Mouse (Mus musculus) stomach, postnatal 0 days (tissue): ENCODE measurements around the gene Ube2d1. TPM values are rescaled to one million over a fixed set of nuclear protein-coding genes. Genes with fewer than 3 reads are reported as not detected.
A peak's percentile ranks its signal among the peaks of the same experiment; 100 is the strongest.

Experiments used
- ATAC-seq: fragments of 200-750 bp; cut with Nextera tagmentation; 2 replicates; pipeline ENCODE4 v1.8.0; 2017; ENCODE audit not compliant: low FRiP score, low TSS enrichment
- DNase-seq: peaks from one replicate; pipeline ENCODE4 v3.0.0-alpha.2; 2016; ENCODE audit warnings: low spot score
- H3K27ac ChIP-seq: fragments of 300-500 bp; sonication (generic); replicated peaks from 2 replicates; pipeline ENCODE4 v1.5.1; 2014; ENCODE audit warnings: mild to moderate bottlenecking, control low read depth
- H3K27me3 ChIP-seq: fragments of 300-500 bp; sonication (generic); 2 replicates; pipeline ENCODE4 v1.6.1; 2014; ENCODE audit warnings: low read length; ENCODE audit not compliant: control insufficient read depth, insufficient read depth
- H3K36me3 ChIP-seq: fragments of 300-500 bp; sonication (generic); 2 replicates; pipeline ENCODE4 v1.6.1; 2014; ENCODE audit warnings: low read length, mixed read lengths; ENCODE audit not compliant: control insufficient read depth, insufficient read depth
- H3K4me1 ChIP-seq: fragments of 300-500 bp; sonication (generic); replicated peaks from 2 replicates; pipeline ENCODE4 v1.6.1; 2014; ENCODE audit warnings: antibody characterized with exemption; ENCODE audit not compliant: control insufficient read depth, insufficient read depth
- H3K4me2 ChIP-seq: fragments of 300-500 bp; sonication (generic); replicated peaks from 2 replicates; pipeline ENCODE4 v1.6.1; 2014; ENCODE audit warnings: low read depth, mild to moderate bottlenecking, control low read depth, moderate library complexity
- H3K4me3 ChIP-seq: fragments of 300-500 bp; sonication (generic); 2 replicates; pipeline ENCODE4 v1.5.1; 2014; ENCODE audit warnings: low read depth, low read length, control low read depth
- H3K9ac ChIP-seq: fragments of 300-500 bp; sonication (generic); 2 replicates; pipeline ENCODE4 v1.6.1; 2014; ENCODE audit warnings: mild to moderate bottlenecking, low read length, control low read depth, mixed read lengths
- H3K9me3 ChIP-seq: fragments of 300-500 bp; sonication (generic); 2 replicates; pipeline ENCODE4 v1.6.1; 2016; ENCODE audit warnings: low read length; ENCODE audit not compliant: control insufficient read depth
- CTCF ChIP-seq: IDR thresholded peaks from 2 replicates; pipeline ENCODE4 v1.5.1; 2016; ENCODE audit warnings: antibody characterized with exemption, low read depth, mild to moderate bottlenecking, moderate library complexity
- EP300 ChIP-seq: optimal IDR thresholded peaks from 2 replicates; pipeline ENCODE3; 2016; ENCODE audit warnings: antibody characterized with exemption
- WGBS: fragments of 180-500 bp; shearing (Covaris S2); extraction: QIAGEN DNeasy Blood & Tissue Kit; methylation state at CpG from one replicate; pipeline ENCODE4 v1.1.7; 2014; 5-methylcytosine and 5-hydroxymethylcytosine counted together
- polyA plus RNA-seq: library from polyadenylated mRNA; unstranded; fragments of >200 nt; fragmentation: Nextera tagmentation; extraction: Ambion mirVana; gene quantifications from 2 replicates; pipeline ENCODE4 v1.2.1, GENCODE M21; 2015

Gene Ube2d1
- polyA plus RNA-seq, 1 experiment from 2014 or later, result 25.6 TPM

- Histone ChIP-seq H3K4me3 (no peak overlapping the region), H3K27ac (no peak overlapping the region), H3K4me1 (no peaks in the 10 kb centered on the region), H3K27me3 (no peaks in the 10 kb centered on the region), H3K9me3 (no peaks in the 10 kb centered on the region), H3K36me3 (no peaks in the 10 kb centered on the region), H3K9ac (no peak overlapping the region), H3K4me2 (no peak overlapping the region)
- no peak for TF ChIP-seq EP300
- TF ChIP-seq CTCF, result no peak
- WGBS, result 52% methylated on average over 5 of the region's 5 CpGs
- ATAC-seq, result no peak
- DNase-seq, result no peak
Observed at GRCm38 (mm10) chr10:71251846-71252245, 33.2 kb downstream of the Ube2d1 start.

- Histone ChIP-seq H3K9me3 (no peaks in the 10 kb centered on the region), H3K27ac (no peak overlapping the region), H3K27me3 (no peaks in the 10 kb centered on the region), H3K36me3 (no peaks in the 10 kb centered on the region), H3K4me2 (no peak overlapping the region), H3K4me3 (no peak overlapping the region), H3K4me1 (no peaks in the 10 kb centered on the region), H3K9ac (no peak overlapping the region)
- TF ChIP-seq EP300 (no peak), CTCF (no peak)
- ATAC-seq (no peak), DNase-seq (no peak)
- 87% methylated on average over 5 of the region's 5 CpGs for WGBS
Observed at GRCm38 (mm10) chr10:71251256-71251655, 33.8 kb downstream of the Ube2d1 start.

GRCm38 (mm10) chr10:71250472-71250871, 34.6 kb downstream of the Ube2d1 start:
- WGBS, result 83% methylated on average over 17 of the region's 17 CpGs
- TF ChIP-seq CTCF (no peak), EP300 (no peak)
- Histone ChIP-seq H3K9me3 (no peaks in the 10 kb centered on the region), H3K27me3 (no peaks in the 10 kb centered on the region), H3K27ac (no peak overlapping the region), H3K4me2 (no peak overlapping the region), H3K36me3 (no peaks in the 10 kb centered on the region), H3K4me3 (no peak overlapping the region), H3K4me1 (no peaks in the 10 kb centered on the region), H3K9ac (no peak overlapping the region)
- DNase-seq (no peak), ATAC-seq (no peak)

- H3K4me1 ChIP-seq, result no peaks in the 10 kb centered on the region
- DNase-seq, result no peak
- 67% methylated on average over 10 of the region's 10 CpGs for WGBS
Observed at GRCm38 (mm10) chr10:71249086-71249880, 35.8 kb downstream of the Ube2d1 start.

GRCm38 (mm10) chr10:71246956-71247355, 38.1 kb downstream of the Ube2d1 start:
- no peak overlapping the region for H3K9ac ChIP-seq
- DNase-seq, result no peak

More at GRCm38 (mm10) chr10:71249086-71249880, 35.8 kb downstream of the Ube2d1 start:
- TF ChIP-seq CTCF (no peak), EP300 (no peak)
- no peak for ATAC-seq
- H3K4me2 ChIP-seq, result no peak overlapping the region
- H3K27ac ChIP-seq, result no peak overlapping the region
- no peak overlapping the region for H3K4me3 ChIP-seq
- H3K27me3 ChIP-seq, result no peaks in the 10 kb centered on the region
- H3K36me3 ChIP-seq, result no peaks in the 10 kb centered on the region
- no peak overlapping the region for H3K9ac ChIP-seq
- no peaks in the 10 kb centered on the region for H3K9me3 ChIP-seq

GRCm38 (mm10) chr10:71239479-71240120, 45.5 kb downstream of the Ube2d1 start:
- Histone ChIP-seq H3K4me2 (peak overlapping the region; percentile 34), H3K4me3 (peak overlapping the region; percentile 24; the same call in 1 of the 2 replicates), H3K4me1 (no peaks in the 10 kb centered on the region), H3K36me3 (no peaks in the 10 kb centered on the region), H3K9me3 (no peaks in the 10 kb centered on the region), H3K27me3 (no peaks in the 10 kb centered on the region), H3K9ac (no peak overlapping the region), H3K27ac (no peak overlapping the region)
- no peak for TF ChIP-seq CTCF
- no peak for TF ChIP-seq EP300
- DNase-seq (no peak), ATAC-seq (no peak)
- 41% methylated on average over 6 of the region's 6 CpGs for WGBS

More at GRCm38 (mm10) chr10:71246956-71247355, 38.1 kb downstream of the Ube2d1 start:
- TF ChIP-seq CTCF (no peak), EP300 (no peak)
- no peak overlapping the region for H3K4me2 ChIP-seq
- no peaks in the 10 kb centered on the region for H3K36me3 ChIP-seq
- H3K4me1 ChIP-seq, result no peaks in the 10 kb centered on the region
- WGBS, result 37% methylated on average over 7 of the region's 7 CpGs
- H3K4me3 ChIP-seq, result no peak overlapping the region
- H3K9me3 ChIP-seq, result no peaks in the 10 kb centered on the region
- ATAC-seq, result no peak
- no peaks in the 10 kb centered on the region for H3K27me3 ChIP-seq
- no peak overlapping the region for H3K27ac ChIP-seq
